Mouse (Mus musculus) E14TG2a.4 (cell line): ENCODE measurements around the gene Fbxl17.

Experiments used
- NANOG ChIP-seq: IDR thresholded peaks from 2 replicates; pipeline ENCODE4 v1.6.1; 2014; ENCODE audit warnings: borderline replicate concordance, low read length, mixed read lengths
- POU5F1 ChIP-seq: IDR thresholded peaks from 2 replicates; pipeline ENCODE4 v1.6.1; 2014; ENCODE audit warnings: low read length, borderline replicate concordance

DNA sequence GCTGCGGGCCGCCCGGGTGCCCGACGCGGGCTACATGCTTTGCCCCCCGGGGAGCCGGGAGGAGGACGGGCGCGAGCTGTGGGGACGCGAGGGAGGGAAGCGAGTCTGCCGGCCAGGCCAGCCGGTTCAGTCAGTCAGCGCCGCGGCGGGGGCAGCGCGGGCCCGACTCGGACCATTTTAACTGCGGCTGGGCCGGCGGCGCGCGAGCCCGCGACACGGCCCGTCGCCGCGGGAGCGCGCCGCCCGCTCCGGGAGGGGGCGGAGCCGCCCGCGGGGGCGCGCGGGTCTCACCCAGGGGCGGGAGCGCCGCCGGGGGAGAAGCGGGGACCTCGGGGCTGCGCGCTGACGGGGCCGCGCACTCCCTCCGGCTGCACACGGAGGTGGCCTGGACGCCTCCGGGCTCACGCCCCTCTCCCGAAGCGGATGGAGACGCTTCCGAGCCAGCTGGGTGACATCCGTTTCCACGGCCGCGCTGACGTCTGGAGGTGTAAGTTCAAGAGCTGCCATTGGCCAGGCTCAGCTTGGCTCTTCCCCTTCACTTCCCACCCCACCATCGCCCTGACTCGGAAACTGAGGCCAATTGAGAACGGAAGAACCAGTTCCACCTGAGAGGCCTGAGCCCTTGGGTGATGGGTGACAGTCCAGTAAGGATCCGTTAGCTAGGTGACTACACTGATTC lies 478 bp upstream of the Fbxl17 start:
- TF ChIP-seq NANOG: no peak
- TF ChIP-seq POU5F1: no peak
